Mouse (Mus musculus) G1E-ER4 (cell line): ENCODE results near the gene Cryga. TPM values are rescaled to one million over a fixed set of nuclear protein-coding genes. Genes with fewer than 3 reads are reported as not detected.

Experiments
- GATA1 ChIP-seq: IDR thresholded peaks from one replicate; pipeline ENCODE4 v1.8.0; 2012; ENCODE audit warnings: low read length, inconsistent platforms
- polyA plus RNA-seq: library from polyadenylated mRNA; stranded (reverse); fragments of >175 nt; gene quantifications from 2 replicates; pipeline ENCODE4 v1.2.3, GENCODE M21; 2012

Gene Cryga
- not detected in 2 replicates for polyA plus RNA-seq

- no peak for TF ChIP-seq GATA1
Measured at GRCm38 (mm10) chr1:65103273-65103672, at the start of gene Cryga. Cryga (minus strand) TSS chr1:65103373.

DNA sequence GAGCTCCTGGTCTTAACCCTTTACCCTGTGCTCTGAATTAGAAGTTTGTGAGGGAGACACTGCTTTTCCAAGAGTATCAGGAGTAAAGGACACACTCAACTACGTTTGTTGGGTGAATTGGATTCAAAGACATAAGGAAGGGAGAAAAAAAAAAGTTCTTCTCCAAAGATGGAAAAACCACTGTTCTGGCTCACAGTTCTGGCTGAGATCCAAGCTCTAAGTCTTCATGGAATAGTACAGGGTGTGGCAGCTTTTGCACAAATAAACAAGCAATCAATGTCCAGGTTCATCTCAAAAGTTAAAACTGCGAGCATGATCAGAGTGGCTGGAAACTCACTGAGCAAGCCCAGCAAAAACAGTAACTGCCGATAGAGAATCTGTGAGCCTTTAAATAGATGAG, 44.8 kb upstream of the Cryga start:
- TF ChIP-seq GATA1: no peak

- TF ChIP-seq GATA1: no peak
Measured at GRCm38 (mm10) chr1:65147326-65147725, 44.2 kb upstream of the Cryga start.

- TF ChIP-seq GATA1: no peak
Measured at GRCm38 (mm10) chr1:65146601-65147000, 43.4 kb upstream of the Cryga start.

- TF ChIP-seq GATA1: no peak
Measured at GRCm38 (mm10) chr1:65144783-65145182, 41.6 kb upstream of the Cryga start.

- no peak for TF ChIP-seq GATA1
Measured at GRCm38 (mm10) chr1:65137560-65137959, 34.4 kb upstream of the Cryga start.

- TF ChIP-seq GATA1: no peak
Measured at GRCm38 (mm10) chr1:65132833-65133232, 29.7 kb upstream of the Cryga start.

GRCm38 (mm10) chr1:65131671-65132070, 28.5 kb upstream of the Cryga start:
- TF ChIP-seq GATA1: no peak

DNA sequence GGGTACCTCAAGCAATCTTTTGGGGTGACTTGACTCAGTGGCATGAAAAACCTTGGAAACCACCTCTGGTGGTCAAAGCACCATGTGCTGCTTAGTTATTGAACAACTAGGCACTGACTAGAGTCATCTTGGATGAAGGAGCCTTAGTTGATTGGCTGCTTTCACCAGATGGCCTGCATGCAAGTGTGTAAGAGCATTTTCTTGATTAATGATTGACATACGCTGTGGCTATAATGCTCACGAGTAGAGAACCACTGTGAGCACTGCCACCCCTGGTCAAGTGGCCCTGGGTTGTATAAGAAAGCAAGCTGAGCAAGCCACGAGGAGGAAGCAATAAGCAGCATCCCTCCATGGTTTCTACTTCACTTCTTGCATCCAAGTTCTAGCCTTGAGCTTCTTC, 27.1 kb upstream of the Cryga start:
- TF ChIP-seq GATA1: no peak

DNA sequence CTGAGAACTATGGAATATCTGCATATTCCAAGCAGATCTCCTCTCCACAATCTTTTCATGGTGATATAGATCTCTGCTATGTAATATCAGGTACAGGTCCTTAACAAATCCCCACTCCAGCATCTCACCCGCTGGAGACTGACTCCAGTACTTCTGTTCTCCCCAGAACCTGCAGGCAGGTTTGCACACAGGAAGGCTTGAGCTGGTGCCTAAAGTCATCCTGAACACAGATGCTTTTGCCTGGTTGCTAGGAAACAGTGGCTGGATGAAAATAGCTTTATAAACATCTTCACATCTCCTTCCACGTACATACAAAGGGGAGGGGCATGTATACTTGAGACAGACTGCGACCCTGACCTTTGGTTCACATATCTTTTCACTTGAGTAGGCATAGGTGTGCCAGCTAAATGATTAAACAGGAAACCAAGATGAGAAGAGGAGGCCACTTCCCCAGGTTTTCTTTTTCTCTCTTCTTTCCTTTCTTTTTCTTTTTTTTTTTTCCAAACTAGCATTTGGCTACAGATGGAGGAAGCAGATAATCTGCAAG, 26.5 kb upstream of the Cryga start:
- TF ChIP-seq GATA1: no peak

DNA sequence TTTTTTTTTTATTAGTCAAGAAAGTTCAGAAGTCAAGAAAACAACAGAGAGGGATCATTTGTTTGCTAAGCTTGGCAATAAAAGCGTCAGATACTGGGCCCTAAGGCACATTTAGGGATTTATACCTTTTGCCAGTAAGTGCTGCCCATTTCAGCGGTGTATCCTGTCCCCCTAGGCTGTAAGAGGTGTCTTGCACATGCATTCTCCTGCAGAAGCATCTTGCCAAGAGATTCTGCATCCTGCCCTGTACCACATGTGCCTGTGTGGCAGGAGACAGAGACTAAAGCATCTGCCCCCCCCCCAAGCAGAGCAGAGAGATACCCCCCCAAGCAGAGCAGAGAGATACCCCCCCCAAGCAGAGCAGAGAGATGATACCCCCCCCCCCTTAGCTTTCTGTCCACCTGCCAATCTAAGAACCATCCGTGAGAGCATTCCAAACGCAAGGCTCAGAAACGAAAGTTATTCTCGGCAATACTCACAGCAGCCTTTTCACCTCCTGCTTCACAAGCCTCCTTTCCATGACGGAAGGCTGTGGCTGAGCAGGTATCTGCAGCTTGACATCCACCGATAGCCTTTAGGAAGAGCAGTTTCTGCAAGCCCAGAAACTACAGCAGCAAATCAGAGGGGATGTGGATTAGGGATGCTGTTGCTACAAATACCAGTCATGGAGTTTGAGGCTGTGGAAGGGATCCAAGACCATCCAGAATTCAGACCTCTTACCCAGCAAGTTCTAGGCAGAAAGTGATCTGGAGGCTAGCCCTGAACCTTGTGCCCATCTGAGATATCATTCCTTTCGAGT, 19.6 kb upstream of the Cryga start, which contains the start of gene D630023F18Rik:
Gene D630023F18Rik, minus strand, starts transcription at position 641 of the 799 bp plus-strand sequence.
- no peak for TF ChIP-seq GATA1

DNA sequence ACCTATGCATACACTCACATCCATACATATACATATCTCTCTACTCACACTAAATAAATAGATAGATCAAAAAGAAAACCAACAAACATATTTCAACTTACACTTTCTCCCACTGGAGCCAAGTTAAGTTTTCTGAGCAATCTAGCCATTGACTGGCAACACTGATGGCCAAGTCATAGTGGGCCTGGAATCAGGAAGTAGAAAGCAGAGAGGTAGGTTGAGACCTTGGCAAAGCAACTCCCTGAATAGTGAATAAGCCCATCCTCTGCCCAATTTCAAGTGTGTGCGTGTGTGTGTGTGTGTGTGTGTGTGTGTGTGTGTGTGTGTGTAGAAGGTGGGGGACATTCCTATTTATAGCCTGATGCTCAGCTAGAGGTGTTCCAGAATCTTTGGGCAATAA, 16.3 kb upstream of the Cryga start, which contains the start of gene Gm28845:
Gene Gm28845, minus strand, starts transcription at position 121 of the 400 bp plus-strand sequence.
- TF ChIP-seq GATA1: no peak

DNA sequence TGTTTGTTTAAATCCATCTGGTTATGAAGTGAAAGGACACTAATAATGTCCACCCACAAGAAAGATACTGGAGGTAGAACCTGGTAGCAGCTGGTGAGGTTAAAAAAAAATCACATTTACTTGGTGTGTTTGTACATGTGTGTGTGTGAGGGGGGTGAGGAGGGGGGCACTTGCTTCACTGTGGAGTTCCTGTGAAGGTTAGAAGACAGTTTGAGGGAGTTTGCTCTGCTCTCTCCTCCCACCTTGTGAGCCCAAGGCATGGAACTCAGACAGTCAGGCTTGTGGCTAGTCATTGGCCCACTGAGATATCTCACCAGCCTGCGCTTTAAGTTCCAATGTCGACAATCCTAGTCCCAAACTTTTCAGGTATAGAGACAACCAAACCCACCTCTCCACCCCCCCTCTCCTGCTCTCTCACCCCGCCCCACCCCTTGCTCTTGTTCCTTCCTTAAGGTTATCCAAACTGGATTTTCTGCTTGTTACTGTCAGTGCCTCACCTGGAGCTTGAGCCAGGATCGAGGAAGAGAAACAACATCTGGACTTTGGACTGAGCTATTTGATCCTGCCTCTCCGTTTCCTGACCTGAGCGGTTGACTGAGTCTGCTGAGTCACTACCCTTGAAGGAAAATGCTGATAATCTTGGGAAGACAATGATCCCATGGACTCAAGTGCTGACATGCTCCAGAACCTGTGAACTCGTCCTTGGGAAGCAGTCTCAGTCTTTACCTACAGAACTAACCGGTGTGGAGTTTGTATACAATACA, 15.2 kb upstream of the Cryga start:
- TF ChIP-seq GATA1: no peak

- TF ChIP-seq GATA1: no peak
Measured at GRCm38 (mm10) chr1:65113536-65114172, 10.5 kb upstream of the Cryga start.

DNA sequence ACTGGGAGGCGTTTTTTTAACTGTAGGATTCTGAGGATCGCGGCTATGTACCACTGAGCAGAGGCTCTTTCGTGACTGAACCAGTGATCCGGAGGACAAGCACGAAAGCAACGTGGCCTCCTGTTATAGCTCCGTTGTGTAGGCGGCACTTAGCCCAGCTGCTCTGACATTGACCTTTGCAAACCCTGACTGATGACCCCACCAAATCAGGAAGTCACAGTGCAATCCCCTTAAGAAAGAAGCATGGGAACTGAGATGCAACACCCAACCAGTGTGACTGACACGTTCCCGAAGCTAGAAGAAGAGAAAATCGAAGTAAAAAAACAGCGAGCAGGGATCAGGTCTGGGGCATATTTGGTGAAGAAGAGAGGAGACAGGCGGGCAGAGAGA, 9.6 kb upstream of the Cryga start:
- no peak for TF ChIP-seq GATA1
